Comparison of ENCODE assay signal across 21 mouse cellular contexts in genomic region chr10:87817786-87818185, GRCm38 (mm10). TPM values are rescaled to one million over a fixed set of nuclear protein-coding genes. Genes with fewer than 3 reads are reported as not detected.
A peak's percentile ranks its signal among the peaks of the same experiment; 100 is the strongest.
DNase-seq lines count a peak whose midpoint lies in the region; ATAC-seq and TF ChIP-seq lines count a peak whose summit lies in the region.
"Had no signal": no experiment of that assay in that cellular context is flagged by ENCODE, and none has a peak within 500 bp of the region (broad histone marks: within the 10 kb centered on the region; RNA-seq: fewer than 3 reads in every experiment).

No protein-coding gene starts in this region.

- ATAC-seq in kidney, embryonic 14.5 days (ENCODE audit: low FRiP score, low TSS enrichment): no peak
- ATAC-seq: CD4-positive, CD25-positive, alpha-beta regulatory T cell, adult 4 months; midbrain, embryonic 16.5 days had no signal

- TF ChIP-seq CTCF in heart, adult 2 months (IDR thresholded peaks at IDR 0.05): no peak

- no peak overlapping the region for H3K4me2 ChIP-seq in kidney, embryonic 14.5 days (replicated peaks; ENCODE audit: low read depth, low read length)
- H3K4me2 ChIP-seq: forebrain, embryonic 15.5 days; hindbrain, embryonic 13.5 days; stomach, embryonic 15.5 days had no signal

- TF ChIP-seq EP300 in heart, adult 2 months (IDR thresholded peaks at IDR 0.05; ENCODE audit: insufficient read depth, low read depth, low read length): no peak

- no peaks in the 10 kb centered on the region for H3K9me3 ChIP-seq in kidney, embryonic 14.5 days (ENCODE audit: control insufficient read depth, low read length)
- H3K9me3 ChIP-seq: embryonic facial prominence, embryonic 10.5 days; forebrain, embryonic 15.5 days; hindbrain, embryonic 13.5 days; stomach, embryonic 15.5 days had no signal

- H3K9ac ChIP-seq in heart, adult 2 months (ENCODE audit: low read depth, low read length): no peak overlapping the region
- H3K9ac ChIP-seq in kidney, embryonic 14.5 days (ENCODE audit: low read depth, low read length): no peak overlapping the region
- H3K9ac ChIP-seq: forebrain, embryonic 15.5 days; hindbrain, embryonic 13.5 days; stomach, embryonic 15.5 days had no signal

- no peak for TF ChIP-seq POLR2A in heart, adult 2 months (IDR thresholded peaks at IDR 0.05; ENCODE audit: insufficient read depth, low read depth, low read length)

- no peaks in the 10 kb centered on the region for H3K79me2 ChIP-seq in heart, adult 2 months (replicated peaks; ENCODE audit: control insufficient read depth, insufficient read depth, low read length)

- peak; percentile 26 to 41 for DNase-seq in heart, adult 2 months
- no peak for DNase-seq in heart, adult 8-10 months (ENCODE audit: low spot score)
- peak; percentile 44 for DNase-seq in kidney, postnatal 14 days
- peak; percentile 26 for DNase-seq in gastrocnemius, postnatal 10 days
- DNase-seq in layer of hippocampus, adult 9-10 months (ENCODE audit: low spot score): no peak
- no peak for DNase-seq in urinary bladder, adult 2 months (ENCODE audit: low spot score)
- DNase-seq: adrenal gland, adult 2 months; cerebellum, adult 11 months; cerebellum, adult 9-11 months; layer of hippocampus, postnatal 36 days; lung, postnatal 4 days; thymus, adult 2 months; thymus, postnatal 4 days had no signal

- no peak overlapping the region for H3K27ac ChIP-seq in heart, adult 2 months
- H3K27ac ChIP-seq in kidney, embryonic 14.5 days (ENCODE audit: low read depth, low read length): no peak overlapping the region
- H3K27ac ChIP-seq: embryonic facial prominence, embryonic 10.5 days; forebrain, embryonic 15.5 days; hindbrain, embryonic 13.5 days; stomach, embryonic 15.5 days had no signal

- peaks cover 1% of the 10 kb centered on the region; the same call in 1 of the 2 replicates for H3K4me1 ChIP-seq in heart, adult 2 months (ENCODE audit: control insufficient read depth, insufficient read depth, low read length)
- 0 out of 2 replicates have a peak, but pooled peaks cover 2% of the 10 kb centered on the region for H3K4me1 ChIP-seq in kidney, embryonic 14.5 days (ENCODE audit: control insufficient read depth, insufficient read depth, low read length)
- H3K4me1 ChIP-seq: stomach, embryonic 15.5 days had no signal

- H3K36me3 ChIP-seq in heart, adult 2 months (ENCODE audit: control insufficient read depth, insufficient read depth, low read length): no peaks in the 10 kb centered on the region
- no peaks in the 10 kb centered on the region for H3K36me3 ChIP-seq in kidney, embryonic 14.5 days (ENCODE audit: control insufficient read depth, insufficient read depth, low read length)
- H3K36me3 ChIP-seq: embryonic facial prominence, embryonic 10.5 days; forebrain, embryonic 15.5 days; hindbrain, embryonic 13.5 days; stomach, embryonic 15.5 days had no signal

- no peak overlapping the region for H3K4me3 ChIP-seq in heart, adult 2 months
- H3K4me3 ChIP-seq in kidney, embryonic 14.5 days (ENCODE audit: low read length): no peak overlapping the region
- H3K4me3 ChIP-seq: embryonic facial prominence, embryonic 10.5 days; forebrain, embryonic 15.5 days; hindbrain, embryonic 13.5 days; stomach, embryonic 15.5 days had no signal

- no peaks in the 10 kb centered on the region for H3K27me3 ChIP-seq in heart, adult 2 months (ENCODE audit: control insufficient read depth, insufficient read depth, low read length)
- H3K27me3 ChIP-seq in kidney, embryonic 14.5 days (ENCODE audit: control insufficient read depth, insufficient read depth, low read length): no peaks in the 10 kb centered on the region
- H3K27me3 ChIP-seq: forebrain, embryonic 15.5 days; hindbrain, embryonic 13.5 days; stomach, embryonic 15.5 days had no signal

- 62% methylated on average over 7 of the region's 7 CpGs for WGBS in heart, adult 2 months
- 73% methylated on average over 7 of the region's 7 CpGs for WGBS in kidney, embryonic 14.5 days

- intact Hi-C loops in heart, adult 2 months (cut with DNase I): no loop called here

RNA-seq across cellular contexts. Expression of gene Igf1, which starts 40.3 kb away (rescaled TPM):
- total RNA-seq in heart, adult 2 months (2021): 10 to 100 TPM; 11.7 to 15.7 TPM
- 16.9 and 19.8 TPM in 2 replicates for polyA plus RNA-seq in heart, adult 2 months (2012; rRNA removed)
- total RNA-seq in heart, adult 8-10 months (2022): 1 to 10 TPM; 7.6 to 9.7 (median 8.2) TPM
- polyA plus RNA-seq in kidney, embryonic 14.5 days (2014; fragmentation: Nextera tagmentation; extraction: Ambion mirVana): 24.5 and 28.2 TPM in 2 replicates
- 100 to 1,000 TPM in 1 of 2 experiments, 10 to 100 TPM in 1; 86.1 to 102 TPM for total RNA-seq in gastrocnemius, postnatal 10 days (2021)
- polyA plus RNA-seq in urinary bladder, adult 2 months (2012; rRNA removed): 33.7 and 35.3 TPM in 2 replicates
- total RNA-seq: granulocyte monocyte progenitor cell, adult 5-6 weeks had no signal

Comparison
In these comparisons a context has a peak if more than half of its experiments do, and no peak if none do; other contexts are left out.
1. DNase-seq: peak in heart, adult 2 months (2 of 2), kidney, postnatal 14 days (single experiment) and gastrocnemius, postnatal 10 days (single experiment); none in heart, adult 8-10 months (single experiment), layer of hippocampus, adult 9-10 months (single experiment) and urinary bladder, adult 2 months (single experiment).
2. RNA of gene Igf1, which starts 40.3 kb away (total RNA-seq): 86.1 to 102 TPM in gastrocnemius, postnatal 10 days; 11.7 to 15.7 TPM in heart, adult 2 months and 7.6 to 9.7 TPM in heart, adult 8-10 months; every median in the first group is over 4 times any median in the second.